Mouse (Mus musculus) v-Abl transformed pro-B cells (cell line): ENCODE results near the gene Emilin2.

Source experiments
- in situ Hi-C, 2 experiments: fragments of 400-800 bp; cut with MboI; formaldehyde crosslinking; loops; one replicate each; pipeline ENCODE4 v1.15.1; 2025; ENCODE audit not compliant: unreplicated experiment in 2 of 2

Gene Emilin2

DNA sequence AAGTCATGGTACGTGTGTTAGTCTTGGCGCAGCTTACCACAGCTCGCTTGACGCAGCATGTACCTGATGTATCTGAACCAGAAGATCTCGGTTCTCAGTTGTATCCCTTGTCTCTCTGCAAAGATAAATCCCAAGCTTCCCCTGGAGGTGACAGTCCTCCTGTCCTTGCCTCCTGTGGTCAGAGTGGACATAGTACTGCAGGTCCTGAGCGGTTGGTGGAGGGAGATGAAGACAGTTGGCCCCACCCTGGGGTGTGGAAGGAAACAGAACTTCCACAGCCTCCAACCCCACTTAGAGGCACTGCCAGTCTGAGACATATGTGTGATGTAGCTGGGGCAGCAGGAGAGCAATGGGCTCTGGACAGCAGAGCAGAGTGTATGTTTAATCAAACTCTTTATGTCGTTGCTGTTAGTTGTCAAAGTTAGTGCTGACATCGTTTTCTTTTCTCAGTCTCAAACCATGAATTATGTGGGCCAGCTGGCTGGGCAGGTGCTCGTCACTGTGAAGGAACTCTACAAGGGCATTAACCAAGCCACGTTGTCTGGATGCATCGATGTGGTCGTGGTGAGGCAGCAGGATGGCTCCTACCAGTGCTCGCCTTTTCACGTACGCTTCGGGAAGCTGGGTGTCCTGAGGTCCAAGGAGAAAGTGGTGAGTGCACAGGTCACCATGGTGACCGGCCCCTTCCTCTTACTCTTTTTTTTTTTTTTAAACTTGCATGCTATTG lies 97.1 kb downstream of the Emilin2 start:
- in situ Hi-C loops: loop anchor here in 1 of 2 experiments (10.0 kb wide), 1 partner anchor 230 kb away; no protein-coding TSS in a partner anchor

DNA sequence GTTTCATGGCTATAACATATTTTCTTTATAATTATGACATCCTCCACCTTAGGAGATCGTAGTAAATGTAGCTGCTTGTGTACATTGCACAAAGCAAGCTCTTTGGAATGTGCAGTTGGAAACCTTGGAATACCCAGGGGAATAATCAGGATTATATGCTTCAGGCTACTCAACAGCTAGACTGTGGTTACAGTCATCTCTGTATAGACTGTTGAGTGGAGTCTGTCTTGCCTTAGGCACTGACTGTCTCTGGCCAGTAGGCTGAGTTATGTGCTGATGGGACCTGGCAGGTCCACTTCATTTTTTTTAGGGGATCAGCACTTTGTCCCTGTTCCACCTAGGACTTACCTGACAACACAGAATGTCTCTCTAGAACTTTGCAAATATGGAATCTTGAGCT lies 98.1 kb downstream of the Emilin2 start:
- in situ Hi-C loops: loop anchor here in 1 of 2 experiments (10.0 kb wide), 1 partner anchor 229 kb away; no protein-coding TSS in a partner anchor

DNA sequence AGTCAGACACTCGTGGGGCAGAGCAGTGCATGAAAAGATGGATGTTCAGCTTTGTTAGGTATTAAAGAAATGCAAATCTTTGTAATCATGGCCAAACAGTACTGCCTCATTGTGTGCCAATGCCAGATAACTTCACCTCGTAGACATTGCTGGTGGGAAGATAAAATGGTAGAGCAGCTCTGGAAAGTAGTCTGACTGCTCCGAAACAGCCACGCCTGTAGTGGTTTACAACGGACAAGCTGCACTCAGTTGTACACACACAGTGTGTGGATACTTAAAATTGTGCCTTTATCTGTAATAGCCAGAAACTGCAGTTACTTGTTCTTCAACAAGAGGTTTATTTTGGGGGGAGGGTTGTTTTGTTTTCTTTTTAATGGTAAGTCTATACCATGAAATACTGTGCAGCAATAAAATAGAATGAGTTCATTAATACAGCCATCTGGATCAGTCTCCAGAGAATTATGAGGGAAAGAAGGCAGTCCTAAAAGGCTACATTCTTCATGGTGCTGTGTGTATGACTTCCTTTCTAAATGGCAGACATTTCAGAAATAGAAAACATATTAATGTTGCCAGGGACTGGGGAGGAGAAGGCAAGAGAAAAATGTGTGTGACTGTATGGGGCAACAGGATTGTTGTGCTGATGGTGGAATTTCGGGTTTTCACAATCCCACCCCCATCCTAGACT lies 99.7 kb downstream of the Emilin2 start:
- in situ Hi-C loops: loop anchor here in 1 of 2 experiments (10.0 kb wide), 1 partner anchor 227 kb away; no protein-coding TSS in a partner anchor

DNA sequence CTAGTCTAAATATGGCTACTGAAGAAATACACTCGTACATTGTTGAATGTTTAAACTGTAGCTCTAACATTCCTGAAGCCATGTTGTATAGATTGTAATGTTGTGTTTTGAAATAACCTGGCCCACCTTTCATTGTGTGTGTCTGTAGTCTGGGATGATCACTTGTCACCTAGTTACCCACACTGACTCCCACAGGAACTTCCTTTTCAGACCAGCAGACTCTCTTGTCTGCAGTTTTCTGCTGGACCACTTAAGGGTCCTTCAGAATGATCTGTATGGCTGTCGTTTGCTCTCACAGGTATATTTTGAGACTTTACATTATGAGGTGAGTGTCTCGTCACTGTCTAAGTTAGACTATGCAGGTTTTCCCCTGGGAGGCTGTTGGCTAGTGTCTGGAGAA lies 101.8 kb downstream of the Emilin2 start:
- in situ Hi-C loops: loop anchor here in 1 of 2 experiments (10.0 kb wide), 1 partner anchor 225 kb away; no protein-coding TSS in a partner anchor

DNA sequence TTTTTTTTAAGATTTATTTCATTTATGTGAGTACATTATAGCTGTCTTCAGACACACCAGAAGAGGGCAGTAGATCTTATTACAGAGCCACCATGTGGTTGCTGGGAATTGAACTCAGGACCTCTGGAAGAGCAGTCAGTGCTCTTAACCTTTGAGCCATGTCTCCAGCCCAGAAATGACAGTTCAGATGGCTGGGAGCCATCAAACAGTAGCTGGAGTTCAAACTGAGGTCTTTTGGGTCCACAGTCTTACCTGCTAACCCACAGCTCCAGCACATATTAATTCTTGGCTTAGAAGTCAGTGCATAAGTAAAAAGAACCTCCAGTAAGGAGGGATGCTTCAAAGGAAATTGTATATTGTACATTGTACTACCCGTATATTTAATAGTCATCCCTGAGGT lies 102.9 kb downstream of the Emilin2 start:
- in situ Hi-C loops: no loop called here

DNA sequence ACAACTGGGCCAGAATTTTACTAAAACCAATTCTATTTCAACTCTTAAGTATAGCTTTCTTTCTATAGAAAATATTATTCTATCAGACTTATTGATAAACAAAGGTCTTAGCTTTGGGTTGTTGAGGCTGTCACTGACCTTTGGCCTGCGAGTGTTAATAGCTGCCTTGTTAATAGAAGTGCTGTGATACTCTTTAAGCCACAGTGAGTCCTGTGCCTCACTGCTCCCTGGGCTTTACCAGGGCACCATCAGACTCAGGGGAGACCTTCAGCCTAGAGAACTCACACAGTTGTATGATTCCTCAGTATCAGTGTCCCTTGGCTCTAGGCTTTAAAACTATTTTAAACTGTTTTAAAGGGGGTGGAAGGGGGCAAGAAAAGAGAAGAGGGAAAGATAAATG lies 103.4 kb downstream of the Emilin2 start:
- in situ Hi-C loops: no loop called here

DNA sequence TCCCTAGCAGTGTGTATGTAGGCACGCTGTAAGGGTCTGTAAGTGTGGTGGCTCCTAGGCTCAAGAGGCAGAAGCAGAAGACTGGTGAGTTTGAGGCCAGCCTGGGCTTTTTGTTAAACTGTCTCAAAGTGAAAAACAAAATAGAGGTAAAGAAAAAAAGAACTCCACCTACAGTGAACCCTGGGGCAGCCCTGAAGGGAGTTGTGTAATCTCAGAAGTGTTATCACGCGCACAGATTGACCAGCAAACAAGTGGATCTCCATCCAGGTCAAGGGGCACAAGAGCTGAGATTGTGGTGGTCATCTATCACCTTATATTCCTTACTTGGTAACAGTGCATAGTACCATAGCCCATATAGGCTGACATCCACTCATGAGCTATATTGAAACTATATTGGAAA lies 104.5 kb downstream of the Emilin2 start:
- in situ Hi-C loops: no loop called here

DNA sequence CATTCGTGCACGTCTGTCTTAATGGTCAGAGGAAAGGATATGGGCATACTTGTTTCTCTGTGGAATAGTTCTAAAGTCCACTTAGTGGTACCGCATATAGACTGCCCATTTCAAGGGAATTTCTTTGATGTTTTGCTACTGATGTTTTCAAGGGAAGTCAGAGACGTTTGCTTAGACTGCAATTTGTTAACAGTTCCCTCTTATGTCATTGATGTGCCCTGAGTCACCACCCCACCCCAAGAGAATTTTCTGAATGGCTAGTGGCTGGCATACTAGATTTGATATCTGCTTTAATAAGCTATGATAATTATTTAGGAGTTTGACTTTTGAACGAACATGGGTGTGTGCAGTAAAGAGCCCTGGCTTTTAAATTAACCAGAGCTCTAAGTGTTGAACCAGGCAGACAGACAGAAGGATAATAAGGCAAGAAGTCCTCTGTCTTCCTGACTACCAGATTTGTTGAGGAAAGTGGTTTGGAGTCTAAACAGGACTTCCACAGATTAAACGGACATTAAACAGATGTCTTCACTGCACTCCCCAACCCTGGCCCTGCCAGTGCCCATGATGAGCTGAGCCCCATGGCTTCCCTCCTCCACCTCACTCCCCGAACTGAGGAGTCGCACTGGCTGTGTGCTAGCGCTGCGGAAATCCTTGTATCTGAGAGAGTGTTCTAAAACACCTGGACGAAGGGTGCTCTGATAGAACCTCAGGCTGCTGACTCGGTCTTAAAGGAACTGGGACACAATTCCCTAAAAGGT lies 105.5 kb downstream of the Emilin2 start:
- in situ Hi-C loops: no loop called here

DNA sequence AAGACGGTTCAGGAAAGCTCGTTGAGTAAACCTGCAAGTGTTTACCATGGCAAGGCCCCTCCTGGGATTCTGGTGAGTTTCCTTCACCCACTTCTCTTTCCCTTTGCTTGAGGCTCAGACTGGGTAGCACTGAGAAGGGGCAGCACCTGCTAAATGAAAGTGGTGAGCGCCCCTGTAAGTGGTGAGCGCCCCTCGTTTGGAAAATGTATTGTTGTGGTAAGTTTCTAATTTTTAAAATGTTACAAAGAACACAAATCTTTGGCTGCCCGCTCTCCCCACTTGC lies 107.0 kb downstream of the Emilin2 start:
- in situ Hi-C loops: no loop called here

DNA sequence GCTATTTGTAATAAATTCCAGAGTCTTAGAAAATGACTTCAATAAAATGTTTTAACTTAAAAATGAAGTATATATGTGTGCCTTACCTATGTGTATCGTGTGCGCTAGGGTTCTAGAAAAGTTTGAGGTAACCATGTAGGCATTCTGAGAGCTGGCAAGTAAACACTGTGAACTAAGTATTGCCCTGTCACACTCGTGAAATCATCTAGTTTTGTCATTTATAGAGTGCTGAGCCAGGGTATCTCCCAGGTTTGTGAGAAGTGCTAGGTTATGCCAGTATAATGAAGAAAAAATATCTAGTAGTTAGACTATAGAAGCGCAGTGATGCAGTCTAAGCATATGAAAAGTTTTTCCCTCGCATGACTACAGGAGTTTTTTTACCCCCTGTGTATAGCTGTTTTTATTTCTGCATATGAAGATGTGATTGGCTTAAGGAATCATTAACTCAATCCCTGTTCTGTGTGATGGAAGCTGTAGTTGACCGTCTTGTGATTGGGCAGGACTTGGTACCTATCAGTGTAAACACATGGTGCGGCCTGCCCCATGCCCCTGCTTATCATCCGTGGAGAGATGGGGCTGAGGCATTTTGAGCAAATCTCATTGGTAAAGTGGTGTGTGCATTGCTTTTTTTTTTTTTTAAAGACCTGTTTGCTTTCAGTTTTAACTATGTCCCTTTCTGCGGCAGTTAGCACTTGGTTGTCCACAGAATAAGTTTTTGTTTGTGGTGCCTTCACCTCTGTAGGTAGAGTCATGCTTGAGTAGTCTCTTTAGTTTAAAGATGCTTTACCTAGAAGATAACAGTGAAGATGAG lies 107.6 kb downstream of the Emilin2 start:
- in situ Hi-C loops: no loop called here
